Mouse (Mus musculus) liver, embryonic 15.5 days (tissue): Measurements from ENCODE around the gene Mrgprx1. TPM values are rescaled to one million over a fixed set of nuclear protein-coding genes. Genes with fewer than 3 reads are reported as not detected.

Source experiments
- ATAC-seq: fragments of 200-750 bp; cut with Nextera tagmentation; 2 replicates; pipeline ENCODE4 v1.8.0; 2017; ENCODE audit warnings: moderate number of reproducible peaks, mild to moderate bottlenecking, moderate library complexity; ENCODE audit not compliant: insufficient read depth
- H3K27ac ChIP-seq: fragments of 300-500 bp; sonication (generic); replicated peaks from 2 replicates; pipeline ENCODE4 v1.5.1; 2015; ENCODE audit warnings: mild to moderate bottlenecking, inconsistent platforms
- H3K27me3 ChIP-seq: fragments of 300-500 bp; sonication (generic); 2 replicates; pipeline ENCODE4 v1.6.1; 2015; ENCODE audit warnings: mild to moderate bottlenecking, inconsistent platforms
- H3K36me3 ChIP-seq: fragments of 300-500 bp; sonication (generic); replicated peaks from 2 replicates; pipeline ENCODE4 v1.6.1; 2015; ENCODE audit warnings: moderate library complexity, mild to moderate bottlenecking, inconsistent platforms
- H3K4me1 ChIP-seq: fragments of 300-500 bp; sonication (generic); replicated peaks from 2 replicates; pipeline ENCODE4 v1.6.1; 2015; ENCODE audit warnings: inconsistent platforms
- H3K4me2 ChIP-seq: fragments of 300-500 bp; sonication (generic); 2 replicates; pipeline ENCODE4 v1.6.1; 2015; ENCODE audit warnings: moderate library complexity, mild to moderate bottlenecking, inconsistent platforms
- H3K4me3 ChIP-seq: fragments of 300-500 bp; sonication (generic); replicated peaks from 2 replicates; pipeline ENCODE4 v1.5.1; 2015; ENCODE audit warnings: mild to moderate bottlenecking, inconsistent platforms
- H3K9ac ChIP-seq: fragments of 300-500 bp; sonication (generic); 2 replicates; pipeline ENCODE4 v1.6.1; 2015; ENCODE audit warnings: moderate library complexity, mild to moderate bottlenecking, inconsistent platforms
- H3K9me3 ChIP-seq: fragments of 300-500 bp; sonication (generic); replicated peaks from 2 replicates; pipeline ENCODE4 v1.6.1; 2016; ENCODE audit warnings: inconsistent platforms
- WGBS: fragments of 180-500 bp; shearing (Covaris S2); methylation state at CpG from one replicate; pipeline ENCODE4 v1.1.7; 2015; ENCODE audit warnings: mixed read lengths; ENCODE audit not compliant: insufficient replicate concordance; 5-methylcytosine and 5-hydroxymethylcytosine counted together
- polyA plus RNA-seq: library from polyadenylated mRNA; unstranded; fragments of >200 nt; fragmentation: Nextera tagmentation; extraction: Ambion mirVana; gene quantifications from 2 replicates; pipeline ENCODE4 v1.2.1, GENCODE M21; 2015

Mrgprx1 gene
- not detected in 2 replicates for polyA plus RNA-seq

DNA sequence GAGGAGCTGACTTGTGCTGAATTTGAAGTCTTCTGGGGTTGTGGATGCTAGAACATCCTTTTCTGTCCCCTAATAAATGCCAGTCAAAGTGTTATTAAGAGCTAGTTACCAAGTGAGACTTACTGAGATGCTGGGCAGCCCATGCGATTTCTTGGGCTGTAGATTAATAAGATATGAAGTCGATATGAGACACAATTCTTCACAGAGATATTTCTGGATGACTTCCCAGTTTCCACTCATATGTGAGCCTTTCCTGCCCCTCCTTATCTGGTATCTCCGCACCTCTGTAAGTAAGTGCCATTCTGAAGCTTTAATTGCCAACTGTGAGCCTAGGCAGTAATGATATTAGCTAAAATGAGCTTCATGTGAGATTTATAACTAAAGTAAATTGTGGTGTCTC, at the start of gene Mrgprx1:
Gene Mrgprx1, minus strand, starts transcription at position 101 of the 400 bp plus-strand sequence.
- Histone ChIP-seq H3K9ac (no peak within 1 kb of the TSS), H3K27ac (no peak within 1 kb of the TSS), H3K4me3 (no peak within 1 kb of the TSS), H3K4me1 (no peaks in the 10 kb centered on the region), H3K4me2 (no peak within 1 kb of the TSS), H3K36me3 (no peaks in the 10 kb centered on the region), H3K9me3 (no peaks in the 10 kb centered on the region), H3K27me3 (no peaks in the 10 kb centered on the region)
- no peak for ATAC-seq
- 65% methylated on average over 3 of the region's 3 CpGs for WGBS

DNA sequence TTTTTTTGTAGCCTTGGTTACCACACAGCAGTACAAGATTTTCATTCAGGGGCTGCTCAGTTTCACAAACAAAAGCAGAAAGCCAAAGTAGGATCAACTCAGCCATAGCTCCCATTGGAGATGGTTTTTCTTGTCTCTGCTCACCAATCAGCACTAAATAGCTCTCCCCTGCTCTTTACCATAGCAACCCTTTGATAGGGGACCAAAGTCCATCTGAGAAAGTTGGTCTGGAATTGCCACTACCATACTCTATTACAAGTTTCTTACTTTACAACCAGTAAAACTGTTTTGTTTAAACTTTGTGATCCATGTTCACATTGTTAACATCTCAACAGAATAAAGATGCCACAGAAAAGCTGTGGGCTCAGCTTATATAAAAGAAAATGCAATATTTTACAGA, 48.1 kb upstream of the Mrgprx1 start:
- H3K27ac ChIP-seq, result no peak overlapping the region
- H3K4me1 ChIP-seq, result no peaks in the 10 kb centered on the region
- H3K4me3 ChIP-seq, result no peak overlapping the region
- no peaks in the 10 kb centered on the region for H3K27me3 ChIP-seq
- no peak overlapping the region for H3K4me2 ChIP-seq
- no peak for ATAC-seq
- H3K9me3 ChIP-seq, result no peaks in the 10 kb centered on the region
- H3K36me3 ChIP-seq, result no peaks in the 10 kb centered on the region
- H3K9ac ChIP-seq, result no peak overlapping the region

DNA sequence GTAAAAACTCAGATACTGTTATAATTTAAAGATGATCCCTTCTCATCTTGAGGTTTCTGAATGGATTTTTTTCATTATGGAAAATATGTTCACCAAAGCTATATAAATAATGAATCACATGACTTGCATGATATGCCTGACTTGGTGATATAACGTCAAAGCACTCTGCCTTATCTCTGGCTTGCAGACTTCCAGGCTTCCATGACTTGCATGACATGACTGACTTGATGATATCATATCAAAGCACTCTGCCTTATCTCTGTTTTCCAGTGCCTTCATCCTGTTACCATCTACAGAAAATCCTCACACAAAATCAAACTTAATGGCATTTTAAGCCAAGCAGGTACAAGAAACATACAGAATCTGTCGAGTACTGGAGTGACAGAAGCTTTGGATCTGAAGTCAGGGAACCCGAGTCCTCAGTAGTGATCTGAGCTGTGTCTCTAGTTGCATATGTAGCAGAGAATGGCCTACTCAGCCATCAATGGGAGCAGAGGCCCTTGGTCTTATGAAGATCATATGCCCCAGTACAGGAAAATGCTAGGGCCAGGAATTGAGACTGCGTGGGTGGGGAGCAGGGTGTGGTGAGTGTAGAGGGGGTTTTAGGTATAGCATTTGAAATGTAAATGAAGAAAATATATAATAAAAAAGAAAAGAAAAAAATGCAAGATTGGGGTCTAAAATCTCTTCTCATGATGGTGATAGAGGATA, 19.2 kb upstream of the Mrgprx1 start:
- ATAC-seq, result no peak
- Histone ChIP-seq H3K9ac (no peak overlapping the region), H3K4me1 (0 out of 2 replicates have a peak, but pooled peaks cover 3% of the 10 kb centered on the region), H3K27me3 (no peaks in the 10 kb centered on the region), H3K4me3 (no peak overlapping the region), H3K9me3 (no peaks in the 10 kb centered on the region), H3K4me2 (no peak overlapping the region), H3K27ac (no peak overlapping the region), H3K36me3 (no peaks in the 10 kb centered on the region)
- WGBS, result 44% methylated on average over 4 of the region's 4 CpGs

DNA sequence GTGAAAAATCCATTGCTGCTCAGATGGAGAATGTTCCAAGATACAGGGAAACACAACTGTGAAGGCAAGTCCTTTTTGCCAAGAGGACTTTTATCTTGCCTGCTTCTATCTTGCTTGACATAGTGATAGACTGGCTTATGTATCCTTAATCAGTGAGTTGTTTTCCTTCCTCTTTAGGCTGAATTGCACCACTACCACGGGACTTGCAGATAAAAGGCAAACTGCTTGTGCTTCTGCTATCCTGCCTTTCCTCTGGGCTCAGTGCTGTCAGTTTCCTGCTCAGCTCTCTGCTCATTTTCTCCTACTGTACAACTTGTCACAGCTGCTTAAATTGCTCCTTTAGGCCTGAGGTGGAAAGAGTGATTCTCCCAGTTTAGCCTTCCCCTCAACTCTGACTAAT, 16.6 kb upstream of the Mrgprx1 start:
- Histone ChIP-seq H3K36me3 (no peaks in the 10 kb centered on the region), H3K4me3 (no peak overlapping the region), H3K9me3 (no peaks in the 10 kb centered on the region), H3K4me2 (no peak overlapping the region), H3K9ac (no peak overlapping the region), H3K27ac (no peak overlapping the region), H3K27me3 (no peaks in the 10 kb centered on the region), H3K4me1 (0 out of 2 replicates have a peak, but pooled peaks cover 3% of the 10 kb centered on the region)
- no peak for ATAC-seq
- 13% methylated on average over 1 of the region's 1 CpGs for WGBS

DNA sequence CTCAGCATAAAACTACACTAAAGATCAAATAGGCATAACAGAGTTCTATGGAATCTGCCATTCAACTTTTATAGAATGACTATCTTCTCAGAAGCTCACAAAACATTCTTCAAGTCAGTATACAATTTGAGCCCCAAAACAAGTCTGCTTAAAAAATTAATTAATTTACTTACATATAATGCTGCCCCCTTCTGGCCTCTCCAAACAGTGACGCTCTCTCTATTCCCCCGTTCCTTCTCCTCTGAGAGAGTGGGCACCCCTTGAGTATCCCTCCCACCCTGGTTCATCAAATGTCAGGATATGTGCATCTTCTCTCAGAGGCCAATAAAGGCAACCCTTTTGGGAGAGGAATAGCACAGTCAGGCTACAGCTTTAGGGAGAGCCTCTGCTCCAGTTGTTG, 9.5 kb downstream of the Mrgprx1 start:
- no peaks in the 10 kb centered on the region for H3K36me3 ChIP-seq
- H3K9ac ChIP-seq, result no peak overlapping the region
- no peak overlapping the region for H3K4me2 ChIP-seq
- H3K27ac ChIP-seq, result no peak overlapping the region
- H3K9me3 ChIP-seq, result no peaks in the 10 kb centered on the region
- ATAC-seq, result no peak
- no peaks in the 10 kb centered on the region for H3K27me3 ChIP-seq
- H3K4me1 ChIP-seq, result no peaks in the 10 kb centered on the region
- H3K4me3 ChIP-seq, result no peak overlapping the region
- 43% methylated on average over 2 of the region's 2 CpGs for WGBS

DNA sequence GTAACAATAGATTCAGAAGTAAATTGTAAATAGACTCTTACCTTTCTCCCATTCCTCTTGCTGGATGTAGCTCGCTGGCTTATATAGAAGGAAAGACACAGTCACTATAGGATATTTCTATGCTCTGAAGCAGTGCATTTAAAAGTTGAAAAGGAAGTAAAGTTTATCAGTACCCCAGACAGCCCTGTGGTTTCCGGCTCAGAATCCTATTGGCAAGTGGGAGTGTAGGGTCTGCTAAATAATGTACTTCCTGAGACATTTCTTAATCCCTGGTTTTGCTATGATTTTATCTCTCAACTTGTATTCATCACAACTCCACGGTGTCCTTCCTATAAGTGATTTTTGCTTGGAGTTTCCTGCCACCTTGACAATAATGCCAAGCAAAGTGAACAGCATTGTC, 31.7 kb downstream of the Mrgprx1 start:
- Histone ChIP-seq H3K27me3 (no peaks in the 10 kb centered on the region), H3K4me2 (no peak overlapping the region), H3K27ac (no peak overlapping the region), H3K4me3 (no peak overlapping the region), H3K9ac (no peak overlapping the region), H3K9me3 (no peaks in the 10 kb centered on the region), H3K36me3 (no peaks in the 10 kb centered on the region), H3K4me1 (no peaks in the 10 kb centered on the region)
- ATAC-seq, result no peak
- WGBS, result 33% methylated on average over 3 of the region's 3 CpGs

DNA sequence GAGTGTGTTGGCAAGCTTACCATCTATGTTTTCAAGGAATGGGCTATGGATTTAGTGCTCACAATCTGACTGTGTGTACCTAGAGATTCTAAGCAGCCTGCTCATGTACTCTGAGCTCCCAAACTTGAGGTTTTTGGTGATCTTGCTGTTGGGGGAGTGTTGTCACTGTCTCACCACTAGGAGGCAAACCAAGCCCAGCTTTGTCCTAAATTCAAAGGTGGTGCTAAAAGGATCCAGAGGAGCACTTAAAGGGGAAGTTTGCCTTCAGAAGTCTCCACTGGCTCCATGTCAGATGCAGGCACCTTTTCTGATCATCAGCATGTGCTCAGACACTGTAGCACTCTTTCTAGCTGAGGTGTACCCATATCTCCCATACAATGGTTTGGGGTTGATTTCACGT, 40.6 kb downstream of the Mrgprx1 start:
- no peak for ATAC-seq
- no peaks in the 10 kb centered on the region for H3K27me3 ChIP-seq
- H3K4me2 ChIP-seq, result no peak overlapping the region
- no peaks in the 10 kb centered on the region for H3K4me1 ChIP-seq
- H3K27ac ChIP-seq, result no peak overlapping the region
- no peaks in the 10 kb centered on the region for H3K36me3 ChIP-seq
- no peaks in the 10 kb centered on the region for H3K9me3 ChIP-seq
- H3K9ac ChIP-seq, result no peak overlapping the region
- no peak overlapping the region for H3K4me3 ChIP-seq
- 37% methylated on average over 1 of the region's 1 CpGs for WGBS

DNA sequence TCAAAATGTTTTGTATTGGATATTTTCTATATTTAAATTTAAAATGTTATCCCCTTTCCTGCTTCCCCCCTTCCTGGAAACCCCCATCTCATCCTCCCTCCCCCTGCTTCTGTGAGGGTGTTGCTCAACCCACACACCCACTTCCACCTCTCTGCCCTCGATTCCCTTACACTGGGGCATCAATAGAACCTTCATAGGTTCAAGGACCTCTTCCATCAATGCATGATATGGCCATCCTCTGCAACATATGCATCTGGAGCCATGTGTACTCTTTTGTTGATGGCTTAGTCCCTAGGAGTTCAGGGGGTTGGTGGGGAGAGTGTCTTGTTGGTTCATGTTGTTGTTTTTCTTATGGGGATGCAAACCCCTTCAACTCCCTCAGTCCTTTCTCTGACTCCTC, 45.4 kb downstream of the Mrgprx1 start, which contains the start of gene Mrgpra4:
Gene Mrgpra4, minus strand, starts transcription at position 101 of the 400 bp plus-strand sequence.
- Histone ChIP-seq H3K9ac (no peak within 1 kb of the TSS), H3K36me3 (no peaks in the 10 kb centered on the region), H3K4me1 (no peaks in the 10 kb centered on the region), H3K4me2 (no peak within 1 kb of the TSS), H3K9me3 (no peaks in the 10 kb centered on the region), H3K27me3 (no peaks in the 10 kb centered on the region), H3K4me3 (no peak within 1 kb of the TSS), H3K27ac (no peak within 1 kb of the TSS)
- WGBS, result 37% methylated on average over 1 of the region's 1 CpGs
- ATAC-seq, result no peak

Other genes starting within 250 kb of the Mrgprx1 start
- gene Mrgpra4, start 45.5 kb downstream of the Mrgprx1 start, polyA plus RNA-seq, result not detected in 2 replicates
- gene Mrgprb5, start 141.4 kb upstream of the Mrgprx1 start, polyA plus RNA-seq, result not detected in 2 replicates
- gene Mrgprb4, start 171.7 kb upstream of the Mrgprx1 start, polyA plus RNA-seq, result not detected in 2 replicates